Mouse (Mus musculus) ES-Bruce4 (cell line): ENCODE data around the gene Ulk4. TPM values are rescaled to one million over a fixed set of nuclear protein-coding genes. Genes with fewer than 3 reads are reported as not detected.

Source experiments
- H3K27ac ChIP-seq: 2 replicates; pipeline ENCODE4 v1.5.1; 2012; ENCODE audit warnings: low read length, inconsistent platforms; ENCODE audit not compliant: insufficient read depth
- H3K27me3 ChIP-seq: 2 replicates; pipeline ENCODE4 v1.6.1; 2012; ENCODE audit warnings: mild to moderate bottlenecking, low read length, inconsistent platforms; ENCODE audit not compliant: control insufficient read depth, poor library complexity, insufficient read depth, severe bottlenecking
- H3K36me3 ChIP-seq: 2 replicates; pipeline ENCODE4 v1.6.1; 2012; ENCODE audit warnings: inconsistent platforms, mild to moderate bottlenecking, low read length, moderate library complexity; ENCODE audit not compliant: control insufficient read depth, poor library complexity, insufficient read depth, severe bottlenecking
- H3K4me1 ChIP-seq: one replicate; pipeline ENCODE4 v1.8.1; 2011; ENCODE audit warnings: low read length; ENCODE audit not compliant: control insufficient read depth, insufficient read depth
- H3K4me3 ChIP-seq: 2 replicates; pipeline ENCODE4 v1.5.1; 2011; ENCODE audit warnings: low read depth, mild to moderate bottlenecking, low read length
- H3K9ac ChIP-seq: 2 replicates; pipeline ENCODE4 v1.6.1; 2012; ENCODE audit warnings: low read depth, mild to moderate bottlenecking, inconsistent platforms; ENCODE audit not compliant: poor library complexity, severe bottlenecking
- H3K9me3 ChIP-seq: replicated peaks from 2 replicates; pipeline ENCODE4 v1.6.1; 2012; ENCODE audit warnings: mild to moderate bottlenecking, low read length, inconsistent platforms; ENCODE audit not compliant: control insufficient read depth, poor library complexity, insufficient read depth, severe bottlenecking
- CTCF ChIP-seq: IDR thresholded peaks from one replicate; pipeline ENCODE4 v1.8.1; 2011; ENCODE audit warnings: low read depth, low read length
- EP300 ChIP-seq: IDR thresholded peaks from 2 replicates; pipeline ENCODE4 v1.6.1; 2011; ENCODE audit warnings: low read depth, low read length; ENCODE audit not compliant: insufficient read depth
- POLR2A ChIP-seq: IDR thresholded peaks from one replicate; pipeline ENCODE4 v1.8.1; 2011; ENCODE audit warnings: low read length; ENCODE audit not compliant: insufficient read depth
- polyA plus RNA-seq: library from polyadenylated mRNA; stranded (reverse); fragments of >200 nt; gene quantifications from 2 replicates; pipeline ENCODE4 v1.2.4, GENCODE M21; 2011; ENCODE audit warnings: low read depth; ENCODE audit not compliant: missing spikeins, insufficient read depth, insufficient read length

Ulk4 gene
- polyA plus RNA-seq, 1 experiment = 3.3 TPM

DNA sequence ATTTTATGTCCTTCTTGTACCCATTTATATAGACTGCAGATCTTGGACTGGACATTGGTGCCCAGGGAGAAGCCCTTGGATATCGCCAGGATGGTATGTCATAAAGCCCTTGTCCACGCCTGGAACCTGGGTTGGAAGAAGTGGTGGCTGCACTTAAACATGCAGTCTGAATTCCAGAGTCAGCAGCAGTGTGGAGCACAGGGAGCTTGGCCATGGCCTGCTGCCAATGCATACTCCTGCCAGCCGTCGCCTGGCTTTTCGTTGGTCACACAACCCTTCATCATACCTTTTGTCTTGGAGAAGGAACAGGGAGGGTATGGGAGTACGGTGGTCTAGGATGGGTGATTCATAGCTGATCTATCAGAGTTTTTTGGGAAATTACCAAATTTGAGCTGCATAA is 318.4 kb downstream of the Ulk4 start:
- no peaks in the 10 kb centered on the region for H3K9me3 ChIP-seq
- H3K27ac ChIP-seq = no peak overlapping the region
- no peak for TF ChIP-seq CTCF
- no peak for TF ChIP-seq POLR2A
- TF ChIP-seq EP300 = no peak
- peaks cover 62% of the 10 kb centered on the region for H3K36me3 ChIP-seq
- no peak overlapping the region for H3K4me3 ChIP-seq
- H3K4me1 ChIP-seq = peaks cover 7% of the 10 kb centered on the region
- H3K9ac ChIP-seq = no peak overlapping the region
- no peaks in the 10 kb centered on the region for H3K27me3 ChIP-seq

DNA sequence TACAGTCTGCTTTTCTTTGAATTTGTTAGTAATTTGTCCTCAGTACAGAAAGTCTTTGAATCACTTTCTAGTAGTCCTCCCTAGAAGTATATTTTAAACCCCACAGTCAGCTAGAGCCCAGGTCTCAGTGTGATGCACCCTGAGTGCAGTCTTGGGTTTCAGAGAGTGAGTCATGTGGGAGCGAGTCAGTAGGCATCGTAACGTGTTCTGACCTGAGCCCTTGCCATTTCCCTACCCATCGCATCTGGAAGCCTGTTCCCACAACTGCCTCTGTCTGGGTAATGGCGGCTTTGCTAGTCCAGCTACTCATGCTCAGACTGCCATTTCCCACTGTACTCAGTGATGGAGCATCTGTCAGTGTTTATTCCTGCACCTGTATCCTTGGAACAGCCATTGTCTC is 318.9 kb downstream of the Ulk4 start:
- Histone ChIP-seq H3K36me3 (peaks cover 67% of the 10 kb centered on the region), H3K4me1 (peaks cover 7% of the 10 kb centered on the region), H3K4me3 (no peak overlapping the region), H3K27ac (no peak overlapping the region), H3K9ac (no peak overlapping the region), H3K27me3 (no peaks in the 10 kb centered on the region), H3K9me3 (no peaks in the 10 kb centered on the region)
- TF ChIP-seq EP300 (no peak), POLR2A (no peak)

DNA sequence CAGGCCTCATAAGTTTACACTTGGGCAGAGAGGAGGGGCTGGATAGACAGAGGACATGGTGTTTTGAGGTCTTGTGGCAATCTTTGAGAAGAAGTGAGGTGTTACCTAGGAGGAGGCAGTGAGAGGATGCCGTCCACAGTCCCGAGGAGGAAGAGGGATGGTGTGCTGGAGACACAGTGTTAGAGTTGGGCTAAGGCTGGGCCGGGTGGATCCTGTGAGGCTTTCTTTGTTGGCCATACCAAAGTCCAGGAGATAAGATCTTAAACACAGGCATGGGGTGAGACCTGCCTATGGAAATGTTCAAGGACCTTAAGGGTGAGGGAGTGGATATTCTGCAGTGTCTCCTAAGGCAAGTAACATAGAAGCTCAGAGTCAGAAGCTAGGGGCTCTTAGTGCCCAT is 325.1 kb downstream of the Ulk4 start:
- H3K9me3 ChIP-seq = no peaks in the 10 kb centered on the region
- H3K9ac ChIP-seq = no peak overlapping the region
- TF ChIP-seq EP300 = no peak
- no peak for TF ChIP-seq POLR2A
- no peak for TF ChIP-seq CTCF
- H3K4me1 ChIP-seq = no peaks in the 10 kb centered on the region
- peaks cover 65% of the 10 kb centered on the region for H3K36me3 ChIP-seq
- no peak overlapping the region for H3K27ac ChIP-seq
- H3K27me3 ChIP-seq = no peaks in the 10 kb centered on the region
- no peak overlapping the region for H3K4me3 ChIP-seq

DNA sequence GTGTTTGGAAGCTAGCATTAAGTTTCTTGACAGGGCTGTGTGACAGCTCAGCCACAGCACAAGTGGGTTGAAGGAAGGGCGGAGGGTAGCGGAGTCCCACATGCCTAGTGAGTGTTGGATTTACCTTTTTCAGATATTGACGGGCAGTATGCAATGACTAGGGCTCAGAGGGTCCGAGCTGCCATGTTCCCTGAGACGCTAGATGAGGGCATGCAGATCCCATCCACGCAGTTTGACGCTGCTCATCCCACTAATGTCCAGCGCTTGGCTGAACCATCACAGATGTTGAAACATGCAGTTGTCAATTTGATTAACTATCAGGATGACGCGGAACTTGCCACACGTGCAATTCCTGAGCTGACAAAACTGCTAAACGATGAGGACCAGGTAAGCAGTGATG is 326.2 kb downstream of the Ulk4 start:
- no peaks in the 10 kb centered on the region for H3K9me3 ChIP-seq
- TF ChIP-seq EP300 = no peak
- no peak for TF ChIP-seq POLR2A
- no peak for TF ChIP-seq CTCF
- no peak overlapping the region for H3K4me3 ChIP-seq
- no peaks in the 10 kb centered on the region for H3K27me3 ChIP-seq
- peaks cover 53% of the 10 kb centered on the region for H3K36me3 ChIP-seq
- H3K9ac ChIP-seq = no peak overlapping the region
- H3K4me1 ChIP-seq = no peaks in the 10 kb centered on the region
- H3K27ac ChIP-seq = no peak overlapping the region

DNA sequence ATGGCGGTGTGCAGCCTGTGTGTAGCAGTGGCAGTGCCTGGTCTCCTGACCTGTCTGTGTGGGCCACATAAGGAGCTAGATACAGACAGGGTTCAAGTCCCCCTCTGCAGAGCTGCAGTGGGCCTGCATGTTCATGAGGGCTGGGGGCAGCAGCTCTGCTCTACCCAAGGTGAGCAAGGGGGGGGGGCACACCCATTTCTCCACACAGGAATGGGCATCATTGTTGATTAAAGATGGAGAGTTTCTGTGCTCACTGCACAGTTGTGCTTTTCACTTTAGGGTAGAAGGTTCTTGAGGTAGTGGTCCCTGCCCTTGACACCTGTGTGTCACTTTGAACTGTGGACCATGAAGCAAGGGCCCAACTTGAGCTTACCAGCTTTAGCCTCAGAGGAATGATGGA is 328.2 kb downstream of the Ulk4 start:
- H3K27me3 ChIP-seq = no peaks in the 10 kb centered on the region
- no peaks in the 10 kb centered on the region for H3K9me3 ChIP-seq
- TF ChIP-seq EP300 (no peak), CTCF (no peak), POLR2A (no peak)
- H3K4me1 ChIP-seq = no peaks in the 10 kb centered on the region
- no peak overlapping the region for H3K27ac ChIP-seq
- H3K4me3 ChIP-seq = no peak overlapping the region
- no peak overlapping the region for H3K9ac ChIP-seq
- H3K36me3 ChIP-seq = peaks cover 34% of the 10 kb centered on the region

DNA sequence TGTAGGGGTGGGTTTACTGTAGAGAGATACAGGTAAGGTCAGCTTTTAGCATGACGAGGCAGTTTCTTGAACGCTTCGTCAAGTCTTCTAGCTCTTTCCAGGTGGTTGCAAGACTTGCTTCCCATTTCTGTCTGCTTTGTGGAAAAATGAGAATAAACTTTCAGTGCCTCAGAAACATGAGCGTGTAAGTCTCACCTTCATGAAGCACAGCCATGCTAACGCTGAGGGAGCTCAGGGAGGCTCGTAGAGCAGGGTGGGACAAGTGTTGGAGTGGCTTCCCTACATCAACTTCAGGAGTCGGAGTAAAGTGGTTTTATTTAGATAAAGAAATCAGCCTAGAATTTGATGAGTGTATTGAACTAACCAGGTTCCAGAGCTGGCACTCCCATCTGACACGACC is 330.9 kb downstream of the Ulk4 start:
- Histone ChIP-seq H3K27ac (no peak overlapping the region), H3K27me3 (no peaks in the 10 kb centered on the region), H3K9ac (no peak overlapping the region), H3K4me1 (no peaks in the 10 kb centered on the region), H3K4me3 (no peak overlapping the region), H3K36me3 (peaks cover 7% of the 10 kb centered on the region), H3K9me3 (no peaks in the 10 kb centered on the region)
- TF ChIP-seq CTCF = no peak
- no peak for TF ChIP-seq EP300
- TF ChIP-seq POLR2A = no peak

DNA sequence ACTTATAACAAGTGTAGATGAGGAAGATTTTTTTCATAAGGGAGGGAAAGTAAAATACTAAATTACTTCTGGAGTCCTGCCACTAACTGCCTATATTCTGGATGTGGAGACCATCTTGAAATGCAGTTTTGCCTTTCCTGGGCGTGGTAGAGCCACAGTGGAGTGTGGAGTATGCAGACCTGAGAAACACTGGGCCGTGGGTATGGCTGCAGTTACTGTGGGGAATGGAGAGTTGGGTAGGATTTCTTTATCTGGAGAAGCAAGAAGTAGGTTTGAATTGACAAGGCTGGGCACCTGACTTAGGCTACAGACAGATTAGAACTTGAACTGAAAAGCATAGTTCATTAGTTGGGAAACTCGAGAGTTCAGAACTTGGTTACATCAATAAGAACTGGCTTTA is 332.8 kb downstream of the Ulk4 start:
- Histone ChIP-seq H3K36me3 (peaks cover 2% of the 10 kb centered on the region; the same call in 1 of the 2 replicates), H3K27ac (no peak overlapping the region)
- TF ChIP-seq EP300 (no peak), POLR2A (no peak), CTCF (no peak)

More for the DNA sequence above, 332.8 kb downstream of the Ulk4 start:
- Histone ChIP-seq H3K9ac (no peak overlapping the region), H3K4me1 (peaks cover 1% of the 10 kb centered on the region), H3K4me3 (no peak overlapping the region), H3K9me3 (no peaks in the 10 kb centered on the region), H3K27me3 (no peaks in the 10 kb centered on the region)
